Mouse (Mus musculus): ENCODE data around the gene Adtrp. TPM values are rescaled to one million over a fixed set of nuclear protein-coding genes. Genes with fewer than 3 reads are reported as not detected.

The Adtrp gene
- polyA plus RNA-seq, 1 experiment from 2014 or later, result not detected

Other genes with a start within 250 kb of the Adtrp start
- gene Tmem170b, start 241.8 kb downstream of the Adtrp start, polyA plus RNA-seq (2014; fragmentation: Nextera tagmentation; extraction: Ambion mirVana), result 23.8 and 25.9 TPM in 2 replicates
- 12.0 and 12.9 TPM in 2 replicates for gene Hivep1, start 204.3 kb upstream of the Adtrp start, polyA plus RNA-seq (2014; fragmentation: Nextera tagmentation; extraction: Ambion mirVana)